Mouse (Mus musculus) intestine, embryonic 14.5 days (tissue): ENCODE measurements at regions not wholly inside any gene's neighbourhood (a gene's known extent, or its start where the extent isn't known, plus 50 kb on each side); places are given as distances from the start of the nearest gene placed in this dataset.

Experiments used
- ATAC-seq: fragments of 200-750 bp; cut with Nextera tagmentation; replicated peaks from 2 replicates; pipeline ENCODE4 v1.8.0; 2017; ENCODE audit warnings: low read depth, moderate number of reproducible peaks, moderate TSS enrichment, moderate library complexity; ENCODE audit not compliant: low FRiP score, low TSS enrichment
- DNase-seq: peaks from one replicate; pipeline ENCODE4 v3.0.0-alpha.2; 2018; ENCODE audit warnings: low spot score
- H3K27ac ChIP-seq: fragments of 300-500 bp; sonication (generic); 2 replicates; pipeline ENCODE4 v1.5.1; 2014; ENCODE audit warnings: low read depth, mild to moderate bottlenecking, control low read depth
- H3K27me3 ChIP-seq: fragments of 300-500 bp; sonication (generic); replicated peaks from 2 replicates; pipeline ENCODE4 v1.6.1; 2014; ENCODE audit warnings: low read length, control low read depth; ENCODE audit not compliant: control insufficient read depth, insufficient read depth
- H3K36me3 ChIP-seq: fragments of 300-500 bp; sonication (generic); 2 replicates; pipeline ENCODE4 v1.6.1; 2014; ENCODE audit warnings: low read length, control low read depth; ENCODE audit not compliant: control insufficient read depth, insufficient read depth
- H3K4me1 ChIP-seq: fragments of 300-500 bp; sonication (generic); replicated peaks from 2 replicates; pipeline ENCODE4 v1.6.1; 2014; ENCODE audit warnings: low read length, control low read depth, mixed read lengths; ENCODE audit not compliant: control insufficient read depth, insufficient read depth
- H3K4me2 ChIP-seq: fragments of 300-500 bp; sonication (generic); 2 replicates; pipeline ENCODE4 v1.6.1; 2014; ENCODE audit warnings: low read length
- H3K4me3 ChIP-seq: fragments of 300-500 bp; sonication (generic); 2 replicates; pipeline ENCODE4 v1.5.1; 2014; ENCODE audit warnings: low read depth, low read length, control low read depth, mixed read lengths
- H3K9ac ChIP-seq: fragments of 300-500 bp; sonication (generic); 2 replicates; pipeline ENCODE4 v1.6.1; 2014; ENCODE audit warnings: mild to moderate bottlenecking, low read length
- H3K9me3 ChIP-seq: fragments of 300-500 bp; sonication (generic); 2 replicates; pipeline ENCODE4 v1.6.1; 2016; ENCODE audit warnings: low read length, control low read depth; ENCODE audit not compliant: control insufficient read depth
- WGBS: fragments of 180-500 bp; shearing (Covaris S2); extraction: QIAGEN DNeasy Blood & Tissue Kit; methylation state at CpG from one replicate; pipeline ENCODE4 v1.1.7; 2014; 5-methylcytosine and 5-hydroxymethylcytosine counted together

DNA sequence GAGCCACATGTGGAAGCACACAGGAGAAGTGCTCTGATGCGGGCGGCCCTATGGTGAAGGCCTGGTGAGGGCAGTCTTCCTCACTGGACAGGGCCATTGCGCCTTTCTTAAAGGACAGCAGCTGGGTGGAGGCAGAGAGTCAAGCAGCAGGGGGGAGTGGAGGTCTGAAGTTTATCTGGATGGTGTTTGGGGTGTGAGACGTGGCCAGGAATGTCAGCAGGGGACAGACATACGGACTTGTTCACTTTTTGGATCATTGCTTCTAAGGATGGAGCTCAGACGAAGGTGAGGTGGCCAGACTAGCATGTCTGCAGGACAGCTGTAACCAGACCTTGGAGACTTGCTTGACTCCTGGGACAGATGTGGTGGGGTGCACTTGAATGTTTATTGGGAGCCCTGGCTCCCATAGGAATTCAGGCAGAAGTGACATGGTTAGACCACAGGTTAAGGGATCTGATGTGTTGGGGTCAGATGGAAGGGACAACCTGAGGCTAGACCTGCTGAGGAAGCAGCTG, 86.0 kb upstream of the Gm26897 start:
- peaks cover 22% of the 10 kb centered on the region for H3K4me1 ChIP-seq
- H3K36me3 ChIP-seq, result no peaks in the 10 kb centered on the region
- no peaks in the 10 kb centered on the region for H3K9me3 ChIP-seq
- no peaks in the 10 kb centered on the region for H3K27me3 ChIP-seq
- DNase-seq, result no peak
- 88% methylated on average over 6 of the region's 6 CpGs for WGBS
- no peak overlapping the region for H3K4me3 ChIP-seq
- no peak overlapping the region for H3K9ac ChIP-seq
- no peak overlapping the region for H3K4me2 ChIP-seq
- H3K27ac ChIP-seq, result peak overlapping the region; percentile 67; the same call in 1 of the 2 replicates
- no peak for ATAC-seq

DNA sequence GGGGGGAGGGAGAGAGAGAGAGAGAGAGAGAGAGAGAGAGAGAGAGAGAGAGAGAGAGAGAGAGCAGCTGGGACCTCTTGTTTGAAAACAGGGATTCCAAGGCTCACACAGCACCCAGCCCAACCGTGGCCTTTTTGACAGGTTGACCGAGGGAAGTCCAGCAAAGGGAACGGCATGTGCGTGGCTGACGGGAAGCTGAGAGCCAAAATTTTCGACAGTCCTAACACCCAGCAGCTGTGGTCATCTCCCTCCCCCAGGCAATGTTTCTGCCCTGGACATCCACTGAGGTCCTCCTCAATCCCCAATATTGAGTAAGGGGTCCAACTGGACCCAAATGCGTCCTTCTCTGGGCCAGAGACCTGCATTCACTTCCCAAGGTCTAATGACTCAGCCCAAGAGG, 85.2 kb upstream of the Gm26897 start:
- peaks cover 22% of the 10 kb centered on the region for H3K4me1 ChIP-seq
- no peak overlapping the region for H3K9ac ChIP-seq
- H3K27me3 ChIP-seq, result no peaks in the 10 kb centered on the region
- 30% methylated on average over 7 of the region's 7 CpGs for WGBS
- no peak overlapping the region for H3K4me2 ChIP-seq
- no peaks in the 10 kb centered on the region for H3K9me3 ChIP-seq
- DNase-seq (no peak), ATAC-seq (no peak)
- H3K36me3 ChIP-seq, result no peaks in the 10 kb centered on the region
- no peak overlapping the region for H3K4me3 ChIP-seq
- peak overlapping the region; percentile 67 for H3K27ac ChIP-seq

DNA sequence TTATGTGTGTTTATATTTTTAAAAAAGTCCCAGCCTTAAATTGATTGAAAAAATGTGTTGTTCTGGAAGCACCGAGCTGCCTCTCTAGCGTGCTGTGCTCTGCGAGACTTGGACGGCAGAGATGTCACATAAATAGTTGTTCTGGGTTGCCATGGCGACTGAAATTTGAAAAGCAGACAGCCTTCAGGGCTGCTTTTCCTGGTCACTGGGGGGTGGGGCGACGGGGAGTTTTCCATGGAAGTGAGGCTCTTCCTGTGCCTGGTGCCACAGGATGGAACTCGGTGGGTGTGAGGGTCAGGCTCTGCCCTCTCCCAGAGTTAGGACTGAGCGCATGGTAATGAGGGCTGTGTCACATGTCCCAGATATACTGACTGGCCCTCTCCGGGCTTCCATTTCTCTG, 84.7 kb upstream of the Gm26897 start:
- Histone ChIP-seq H3K4me3 (no peak overlapping the region), H3K4me2 (no peak overlapping the region; the same call in 1 of the 2 replicates), H3K4me1 (peaks cover 22% of the 10 kb centered on the region), H3K36me3 (no peaks in the 10 kb centered on the region), H3K9ac (no peak overlapping the region), H3K9me3 (no peaks in the 10 kb centered on the region), H3K27ac (peak overlapping the region; percentile 67), H3K27me3 (no peaks in the 10 kb centered on the region)
- WGBS, result 22% methylated on average over 10 of the region's 10 CpGs
- DNase-seq, result no peak
- peak; percentile 77 for ATAC-seq

DNA sequence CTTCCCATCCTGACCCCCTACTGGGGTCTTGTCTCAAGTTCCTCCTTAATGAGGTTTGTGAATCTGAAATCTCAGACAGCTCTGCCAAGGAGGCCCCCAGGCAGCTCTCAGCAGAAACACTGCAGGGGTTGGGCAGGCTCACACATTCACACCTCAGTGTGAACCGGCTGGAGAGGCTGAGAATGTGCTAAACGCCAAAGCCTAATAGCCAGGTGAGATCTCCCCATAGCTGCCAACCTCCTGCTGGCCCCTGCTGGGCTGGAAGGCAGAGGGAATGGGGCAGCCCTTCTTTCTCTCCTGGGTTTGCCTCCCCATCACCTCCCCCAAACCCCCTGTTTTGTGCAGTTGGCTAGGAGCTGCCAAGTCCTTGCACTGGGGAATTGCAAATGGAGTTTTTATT, 81.3 kb upstream of the Gm26897 start:
- WGBS, result 19% methylated on average over 2 of the region's 2 CpGs
- H3K4me2 ChIP-seq, result no peak overlapping the region
- no peaks in the 10 kb centered on the region for H3K27me3 ChIP-seq
- no peak overlapping the region for H3K4me3 ChIP-seq
- H3K27ac ChIP-seq, result no peak overlapping the region
- ATAC-seq (no peak), DNase-seq (no peak)
- no peaks in the 10 kb centered on the region for H3K9me3 ChIP-seq
- H3K4me1 ChIP-seq, result peaks cover 20% of the 10 kb centered on the region
- no peak overlapping the region for H3K9ac ChIP-seq
- H3K36me3 ChIP-seq, result no peaks in the 10 kb centered on the region

DNA sequence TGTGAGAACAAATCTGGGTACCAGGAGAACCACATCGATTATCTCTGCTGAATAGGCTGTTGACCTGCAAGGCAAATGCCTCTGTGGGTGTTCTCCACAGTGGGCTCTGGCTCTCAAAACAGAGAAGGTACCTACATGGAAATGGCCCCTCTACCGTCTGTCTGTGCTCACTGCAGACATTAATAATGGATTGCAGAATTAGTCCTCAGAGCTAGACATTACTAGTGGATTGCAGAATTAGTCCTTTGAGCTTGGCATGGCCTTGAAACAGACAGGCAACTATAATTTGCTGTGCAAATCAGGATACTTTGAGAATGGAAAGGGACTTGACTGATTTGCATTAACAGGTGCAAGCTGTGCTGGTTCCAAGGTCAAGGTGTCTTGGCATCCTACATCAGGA, 77.3 kb upstream of the Gm26897 start:
- Histone ChIP-seq H3K4me2 (no peak overlapping the region), H3K9ac (no peak overlapping the region), H3K4me3 (no peak overlapping the region), H3K4me1 (no peaks in the 10 kb centered on the region), H3K36me3 (no peaks in the 10 kb centered on the region), H3K27ac (no peak overlapping the region), H3K9me3 (no peaks in the 10 kb centered on the region), H3K27me3 (no peaks in the 10 kb centered on the region)
- ATAC-seq (no peak), DNase-seq (no peak)
- 68% methylated on average over 2 of the region's 2 CpGs for WGBS

DNA sequence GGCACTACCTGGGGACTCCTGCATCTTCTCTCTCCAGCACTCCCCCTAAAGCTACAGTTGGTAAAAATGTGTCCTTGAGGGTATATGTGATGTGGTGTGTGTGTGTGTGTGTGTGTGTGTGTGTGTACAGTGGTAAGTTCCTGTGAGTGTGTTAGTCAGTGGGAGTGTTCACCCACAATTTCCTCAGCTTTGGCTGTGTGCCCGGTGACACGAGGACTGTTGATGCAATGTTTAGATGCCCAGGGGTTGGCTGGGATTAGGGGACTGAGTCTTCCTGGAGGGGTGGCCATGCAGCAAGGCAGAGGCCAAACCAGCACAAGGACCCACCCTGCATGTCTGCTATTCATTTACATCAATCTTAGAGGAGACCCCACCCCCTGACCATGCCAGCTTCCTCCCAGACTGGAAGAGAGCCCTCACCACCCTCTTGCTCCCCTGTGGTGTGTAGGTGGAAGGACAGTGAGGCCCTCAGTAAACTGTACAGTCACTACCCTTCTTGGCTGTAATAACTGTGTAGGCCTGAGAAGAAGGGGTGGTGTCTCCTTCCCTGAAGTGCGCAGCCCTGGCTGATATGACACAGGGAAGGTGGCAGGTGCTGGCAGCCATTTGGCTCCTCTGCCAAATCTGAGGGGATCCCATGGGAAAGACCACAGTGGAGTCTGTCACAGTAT, 75.8 kb upstream of the Gm26897 start:
- no peak overlapping the region for H3K9ac ChIP-seq
- H3K9me3 ChIP-seq, result no peaks in the 10 kb centered on the region
- no peaks in the 10 kb centered on the region for H3K36me3 ChIP-seq
- H3K27me3 ChIP-seq, result no peaks in the 10 kb centered on the region
- H3K27ac ChIP-seq, result no peak overlapping the region
- H3K4me2 ChIP-seq, result no peak overlapping the region
- no peak for DNase-seq
- H3K4me1 ChIP-seq, result no peaks in the 10 kb centered on the region
- 77% methylated on average over 3 of the region's 3 CpGs for WGBS
- ATAC-seq, result no peak
- H3K4me3 ChIP-seq, result no peak overlapping the region

DNA sequence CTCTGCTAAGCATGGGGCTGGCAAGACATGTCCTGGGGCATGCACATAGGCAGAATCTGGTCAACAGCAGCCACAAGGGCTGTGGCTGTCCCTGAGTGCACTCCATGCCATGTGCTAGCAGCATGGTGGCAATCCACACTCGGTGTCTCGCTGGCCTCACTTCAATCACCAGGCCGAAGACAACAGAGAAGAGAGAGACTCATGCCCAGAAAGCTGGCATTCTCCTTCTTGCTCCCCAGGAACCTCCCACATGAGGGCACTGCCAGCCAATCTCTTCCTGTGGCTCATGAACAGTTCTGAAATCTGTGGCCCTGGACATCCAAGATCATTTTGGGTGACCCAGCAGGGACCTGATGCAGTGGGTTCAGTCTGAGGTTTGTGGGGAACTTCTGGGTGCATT, 74.5 kb upstream of the Gm26897 start:
- H3K4me1 ChIP-seq, result no peaks in the 10 kb centered on the region

DNA sequence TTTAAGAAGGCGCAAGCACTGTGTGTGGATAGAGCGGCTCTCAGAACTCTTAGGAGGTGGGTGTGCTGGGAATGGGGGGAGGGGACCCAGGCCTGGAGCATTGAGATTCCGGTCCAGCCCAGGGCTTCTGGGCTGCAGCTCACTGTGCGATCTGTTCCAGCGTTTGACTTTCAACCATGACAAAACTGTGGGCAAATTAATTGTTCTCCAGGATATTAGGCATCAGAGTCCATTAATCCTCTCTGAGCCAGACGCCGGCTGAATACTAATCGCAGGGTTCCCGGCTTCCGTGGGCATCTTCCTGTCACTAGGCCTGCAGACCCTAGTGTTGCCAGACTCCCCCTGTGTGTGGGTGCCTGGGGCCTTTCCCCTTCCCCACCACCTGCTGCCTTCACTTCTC, 73.3 kb upstream of the Gm26897 start:
- Histone ChIP-seq H3K36me3 (no peaks in the 10 kb centered on the region), H3K4me1 (no peaks in the 10 kb centered on the region), H3K4me2 (no peak overlapping the region), H3K9ac (no peak overlapping the region), H3K9me3 (no peaks in the 10 kb centered on the region), H3K27ac (no peak overlapping the region), H3K27me3 (no peaks in the 10 kb centered on the region), H3K4me3 (no peak overlapping the region)
- ATAC-seq (no peak), DNase-seq (no peak)
- whole genome bisulfite sequencing, result 54% methylated on average over 10 of the region's 10 CpGs

More for the DNA sequence above, 74.5 kb upstream of the Gm26897 start:
- H3K4me3 ChIP-seq, result no peak overlapping the region
- no peak overlapping the region for H3K4me2 ChIP-seq
- WGBS, result 98% methylated on average over 3 of the region's 3 CpGs
- H3K9me3 ChIP-seq, result no peaks in the 10 kb centered on the region
- H3K27ac ChIP-seq, result no peak overlapping the region
- no peaks in the 10 kb centered on the region for H3K36me3 ChIP-seq
- ATAC-seq, result no peak
- H3K27me3 ChIP-seq, result no peaks in the 10 kb centered on the region
- H3K9ac ChIP-seq, result no peak overlapping the region
- no peak for DNase-seq

DNA sequence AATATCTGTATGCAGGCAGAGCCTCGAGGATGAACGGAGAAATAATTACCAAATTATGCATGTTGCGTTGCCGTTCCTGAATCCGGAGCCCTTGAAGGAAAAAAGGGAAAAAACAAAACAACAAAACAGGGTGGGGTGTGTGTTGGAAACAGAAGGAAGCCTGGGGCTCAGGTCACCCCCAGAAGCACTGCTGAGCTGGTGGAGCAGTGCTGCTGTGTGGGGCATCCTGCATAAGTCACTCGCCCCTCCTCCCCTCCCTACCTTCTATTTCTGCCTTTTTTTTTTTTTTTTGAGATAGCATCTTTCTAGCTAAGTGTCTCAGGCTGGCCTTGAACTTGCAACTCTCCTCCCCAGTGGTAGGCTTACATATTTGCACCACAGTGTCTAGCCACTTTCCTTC, 72.8 kb upstream of the Gm26897 start:
- H3K27ac ChIP-seq, result no peak overlapping the region
- ATAC-seq (no peak), DNase-seq (no peak)
- H3K9ac ChIP-seq, result no peak overlapping the region
- H3K27me3 ChIP-seq, result no peaks in the 10 kb centered on the region
- no peaks in the 10 kb centered on the region for H3K9me3 ChIP-seq
- H3K4me3 ChIP-seq, result no peak overlapping the region
- H3K4me1 ChIP-seq, result no peaks in the 10 kb centered on the region
- no peaks in the 10 kb centered on the region for H3K36me3 ChIP-seq
- no peak overlapping the region for H3K4me2 ChIP-seq
- 85% methylated on average over 6 of the region's 6 CpGs for WGBS
